Mouse (Mus musculus) kidney, postnatal 36 days (tissue): ENCODE data around the gene Pawr.

ENCODE experiments used
- DNase-seq, 2 experiments: peaks; one replicate each; pipeline ENCODE4 v3.0.0; 2021 to 2022; ENCODE audit warnings: mixed read lengths in 2 of 2

The Pawr gene

GRCm38 (mm10) chr10:108331784-108332561 is at the start of gene Pawr:
Gene Pawr, plus strand, starts transcription at chr10:108332121.
- DNase-seq, result peak; percentile 90 to 96

GRCm38 (mm10) chr10:108282351-108282750 is 49.6 kb upstream of the Pawr start:
- DNase-seq, result no peak

- no peak for DNase-seq
Measured at GRCm38 (mm10) chr10:108283418-108283817, 48.5 kb upstream of the Pawr start.

- no peak for DNase-seq
Measured at GRCm38 (mm10) chr10:108283837-108284236, 48.1 kb upstream of the Pawr start.

- no peak for DNase-seq
Measured at GRCm38 (mm10) chr10:108284445-108284844, 47.5 kb upstream of the Pawr start.

- no peak for DNase-seq
Measured at GRCm38 (mm10) chr10:108284977-108285376, 46.9 kb upstream of the Pawr start.

- no peak for DNase-seq
Measured at GRCm38 (mm10) chr10:108286658-108287437, 45.1 kb upstream of the Pawr start.

GRCm38 (mm10) chr10:108287438-108287801 is 44.5 kb upstream of the Pawr start:
- DNase-seq, result no peak

GRCm38 (mm10) chr10:108290046-108290445 is 41.9 kb upstream of the Pawr start:
- no peak for DNase-seq

- no peak for DNase-seq
Measured at GRCm38 (mm10) chr10:108291688-108292471, 40.0 kb upstream of the Pawr start.

GRCm38 (mm10) chr10:108292651-108293050 is 39.3 kb upstream of the Pawr start:
- no peak for DNase-seq

- DNase-seq, result no peak
Measured at GRCm38 (mm10) chr10:108293620-108294195, 38.2 kb upstream of the Pawr start.

GRCm38 (mm10) chr10:108294766-108295165 is 37.2 kb upstream of the Pawr start:
- DNase-seq, result no peak

- DNase-seq, result no peak
Measured at GRCm38 (mm10) chr10:108296446-108296845, 35.5 kb upstream of the Pawr start.

GRCm38 (mm10) chr10:108298261-108298660 is 33.7 kb upstream of the Pawr start:
- DNase-seq, result no peak

GRCm38 (mm10) chr10:108298841-108299545 is 32.9 kb upstream of the Pawr start:
- DNase-seq, result peak; percentile 66 to 67

GRCm38 (mm10) chr10:108299828-108300227 is 32.1 kb upstream of the Pawr start:
- no peak for DNase-seq

GRCm38 (mm10) chr10:108300843-108301242 is 31.1 kb upstream of the Pawr start:
- peak; percentile 88 to 96 for DNase-seq

- DNase-seq, result peak in 1 of 2 experiments; percentile 31
Measured at GRCm38 (mm10) chr10:108307772-108308171, 24.1 kb upstream of the Pawr start.

- no peak for DNase-seq
Measured at GRCm38 (mm10) chr10:108310195-108310594, 21.7 kb upstream of the Pawr start.

GRCm38 (mm10) chr10:108311396-108311795 is 20.5 kb upstream of the Pawr start:
- no peak for DNase-seq

GRCm38 (mm10) chr10:108313845-108314244 is 18.1 kb upstream of the Pawr start:
- DNase-seq, result peak; percentile 19 to 66
